Mouse (Mus musculus): Measurements from ENCODE around the gene Trak1.

The Trak1 gene

GRCm38 (mm10) chr9:121373512-121373911, 76.2 kb downstream of the Trak1 start:
- no peak for DNase-seq

- DNase-seq, result peak; percentile 79 to 82
These were observed 77.0 kb downstream of the Trak1 start for GRCm38 (mm10) chr9:121374076-121374863.

- DNase-seq, result no peak
These were observed 77.6 kb downstream of the Trak1 start for GRCm38 (mm10) chr9:121374864-121375255.

- no peak for DNase-seq
These were observed 78.8 kb downstream of the Trak1 start for GRCm38 (mm10) chr9:121376094-121376493.

- DNase-seq, result no peak
These were observed 83.1 kb downstream of the Trak1 start for GRCm38 (mm10) chr9:121380310-121380920.

GRCm38 (mm10) chr9:121381678-121382297, 84.5 kb downstream of the Trak1 start:
- no peak for DNase-seq

GRCm38 (mm10) chr9:121382568-121382967, 85.3 kb downstream of the Trak1 start:
- DNase-seq, result peak; percentile 60 to 66

- peak; percentile 92 to 93 for DNase-seq
These were observed 85.9 kb downstream of the Trak1 start for GRCm38 (mm10) chr9:121383180-121383586.

- DNase-seq, result no peak
These were observed 87.3 kb downstream of the Trak1 start for GRCm38 (mm10) chr9:121384620-121385019.

- peak; percentile 94 to 95 for DNase-seq
These were observed 87.9 kb downstream of the Trak1 start for GRCm38 (mm10) chr9:121385091-121385748.

- DNase-seq, result peak in 1 of 2 experiments; percentile 37
These were observed 88.5 kb downstream of the Trak1 start for GRCm38 (mm10) chr9:121385749-121386350.

GRCm38 (mm10) chr9:121387539-121388272, 90.4 kb downstream of the Trak1 start:
- peak in 1 of 2 experiments; percentile 56 for DNase-seq

- no peak for DNase-seq
These were observed 91.1 kb downstream of the Trak1 start for GRCm38 (mm10) chr9:121388273-121388931.

GRCm38 (mm10) chr9:121389258-121389657, 92.0 kb downstream of the Trak1 start:
- no peak for DNase-seq

- peak; percentile 53 to 61 for DNase-seq
These were observed 94.6 kb downstream of the Trak1 start for GRCm38 (mm10) chr9:121391898-121392297.

- DNase-seq, result peak; percentile 92 to 93
These were observed 95.1 kb downstream of the Trak1 start for GRCm38 (mm10) chr9:121392427-121392826.

GRCm38 (mm10) chr9:121393104-121393503, 95.8 kb downstream of the Trak1 start:
- no peak for DNase-seq

GRCm38 (mm10) chr9:121394882-121395281, 97.6 kb downstream of the Trak1 start:
- DNase-seq, result no peak

- no peak for DNase-seq
These were observed 98.5 kb downstream of the Trak1 start for GRCm38 (mm10) chr9:121395812-121396211.

- DNase-seq, result peak; percentile 58 to 64
These were observed 100.9 kb downstream of the Trak1 start for GRCm38 (mm10) chr9:121398100-121398760.

- peak; percentile 76 to 84 for DNase-seq
These were observed 101.5 kb downstream of the Trak1 start for GRCm38 (mm10) chr9:121398761-121399160.
